Mouse (Mus musculus) cerebellum, adult 2 months (tissue): ENCODE data around the gene Psen2.

ENCODE experiments used
- CTCF ChIP-seq: fragments of 200-500 bp; IDR thresholded peaks from 2 replicates; pipeline ENCODE4 v1.5.1; 2011; ENCODE audit warnings: low read depth, mild to moderate bottlenecking, control low read depth, low read length, moderate library complexity, borderline replicate concordance; ENCODE audit not compliant: insufficient read depth
- POLR2A ChIP-seq: fragments of 200-500 bp; IDR thresholded peaks from 2 replicates; pipeline ENCODE4 v1.6.1; 2011; ENCODE audit warnings: low read length, control low read depth, borderline replicate concordance; ENCODE audit not compliant: insufficient read depth

GRCm38 (mm10) chr1:180250441-180250830, 12.8 kb downstream of the Psen2 start:
- no peak for TF ChIP-seq POLR2A
- no peak for TF ChIP-seq CTCF
